Comparison of ENCODE assay signal across 15 mouse cellular contexts in genomic region chr8:70846371-70847154, GRCm38 (mm10). TPM values are rescaled to one million over a fixed set of nuclear protein-coding genes. Genes with fewer than 3 reads are reported as not detected.
DNase-seq lines count a peak whose midpoint lies in the region; ATAC-seq and TF ChIP-seq lines count a peak whose summit lies in the region.
"Had no signal": no experiment of that assay in that cellular context is flagged by ENCODE, and none has a peak within 500 bp of the region (broad histone marks: within the 10 kb centered on the region; RNA-seq: fewer than 3 reads in every experiment).

No protein-coding gene starts in this region.

- no peak overlapping the region for H3K9ac ChIP-seq in liver, adult 2 months (ENCODE audit: low read depth, low read length)
- no peak overlapping the region for H3K9ac ChIP-seq in liver, embryonic 11.5 days (ENCODE audit: low read depth, low read length)
- no peak overlapping the region for H3K9ac ChIP-seq in MEL (ENCODE audit: control insufficient read depth, low read depth, low read length, poor library complexity, severe bottlenecking)
- H3K9ac ChIP-seq: kidney, embryonic 15.5 days; lung, embryonic 15.5 days; midbrain, embryonic 12.5 days; neural tube, embryonic 15.5 days had no signal

- TF ChIP-seq RAD21 in MEL (IDR thresholded peaks at IDR 0.05; ENCODE audit: low read depth, low read length), result no peak; the same call in 1 of the 2 replicates

- H3K27me3 ChIP-seq in liver, adult 2 months (ENCODE audit: control insufficient read depth, insufficient read depth, low read length), result no peaks in the 10 kb centered on the region
- H3K27me3 ChIP-seq in liver, embryonic 11.5 days (replicated peaks; ENCODE audit: control insufficient read depth, insufficient read depth, low read length), result peaks cover 16% of the 10 kb centered on the region
- H3K27me3 ChIP-seq in MEL (ENCODE audit: control insufficient read depth in 1 of 2, insufficient read depth in 2 of 2, low read length in 2 of 2), result no peaks in the 10 kb centered on the region
- H3K27me3 ChIP-seq in splenic B cell, adult 2 months (ENCODE audit: control insufficient read depth, insufficient read depth, low read length, poor library complexity, severe bottlenecking), result no peaks in the 10 kb centered on the region
- H3K27me3 ChIP-seq: midbrain, embryonic 12.5 days; neural tube, embryonic 15.5 days had no signal

- no peaks in the 10 kb centered on the region for H3K9me3 ChIP-seq in liver, embryonic 11.5 days (ENCODE audit: control insufficient read depth, low read length)
- no peaks in the 10 kb centered on the region for H3K9me3 ChIP-seq in MEL (replicated peaks; ENCODE audit: insufficient read depth, low read length)
- H3K9me3 ChIP-seq: kidney, embryonic 15.5 days; lung, embryonic 15.5 days; midbrain, embryonic 12.5 days; neural tube, embryonic 15.5 days had no signal

- H3K4me1 ChIP-seq in liver, adult 2 months (ENCODE audit: control insufficient read depth, insufficient read depth, low read length), result no peaks in the 10 kb centered on the region
- peaks cover 23% of the 10 kb centered on the region for H3K4me1 ChIP-seq in liver, embryonic 11.5 days (replicated peaks; ENCODE audit: control insufficient read depth, insufficient read depth, low read length)
- peaks cover 0 to 6% of the 10 kb centered on the region in 2 experiments; a peak in 3 of 4 replicates for H3K4me1 ChIP-seq in MEL (ENCODE audit: control insufficient read depth in 1 of 2, insufficient read depth in 2 of 2, low read length in 2 of 2)
- H3K4me1 ChIP-seq: lung, embryonic 15.5 days had no signal

- peak; percentile 44 for TF ChIP-seq CTCF in gastrocnemius, adult 2 months (IDR thresholded peaks at IDR 0.05)
- TF ChIP-seq CTCF in liver, adult 2 months (IDR thresholded peaks at IDR 0.05; ENCODE audit: low read depth, low read length), result peak; percentile 24; the same call in 1 of the 2 replicates
- TF ChIP-seq CTCF in MEL (IDR thresholded peaks at IDR 0.05 in 2 of 3, conservative IDR thresholded peaks at IDR 0.05 in 1 of 3; ENCODE audit: control insufficient read depth in 1 of 3, insufficient read depth in 1 of 3, low read depth in 2 of 3, low read length in 3 of 3, poor library complexity in 1 of 3, severe bottlenecking in 1 of 3), result peak in 2 of 3 experiments; percentile 26 to 45; a peak in 4 of 6 replicates

- H3K36me3 ChIP-seq in liver, adult 2 months (ENCODE audit: control insufficient read depth, insufficient read depth, low read length), result no peaks in the 10 kb centered on the region
- H3K36me3 ChIP-seq in liver, embryonic 11.5 days (ENCODE audit: control insufficient read depth, insufficient read depth, low read length), result no peaks in the 10 kb centered on the region
- peaks cover 0 to 2% of the 10 kb centered on the region in 2 experiments; a peak in 1 of 4 replicates for H3K36me3 ChIP-seq in MEL (ENCODE audit: control insufficient read depth in 1 of 2, insufficient read depth in 2 of 2, low read length in 2 of 2)
- no peaks in the 10 kb centered on the region for H3K36me3 ChIP-seq in splenic B cell, adult 2 months (ENCODE audit: control insufficient read depth, insufficient read depth, low read length, poor library complexity, severe bottlenecking)
- H3K36me3 ChIP-seq: kidney, embryonic 15.5 days; lung, embryonic 15.5 days had no signal

- no peak overlapping the region for H3K4me2 ChIP-seq in liver, embryonic 11.5 days
- H3K4me2 ChIP-seq: kidney, embryonic 15.5 days; lung, embryonic 15.5 days; midbrain, embryonic 12.5 days; neural tube, embryonic 15.5 days had no signal

- no peak for DNase-seq in gastrocnemius, adult 2 months
- no peak for DNase-seq in gastrocnemius, adult 8-10 months (ENCODE audit: low spot score in 2 of 2)
- no peak for DNase-seq in liver, adult 2 months (ENCODE audit: extremely low read depth, low read depth, low spot score)
- DNase-seq in liver, embryonic 11.5 days (ENCODE audit: low spot score), result no peak
- no peak for DNase-seq in MEL (ENCODE audit: low read depth, low spot score)
- DNase-seq in splenic B cell, adult 2 months (ENCODE audit: low read depth, low spot score), result peak; percentile 72
- no peak for DNase-seq in adrenal gland, postnatal 4 days (ENCODE audit: low spot score in 2 of 2)
- DNase-seq in c-Kit-positive CD71-positive TER-119-positive erythroid progenitor cells, embryonic 14.5 days (ENCODE audit: low spot score), result no peak
- DNase-seq: gastrocnemius, postnatal 14 days; heart, postnatal 14 days had no signal

- intact Hi-C loops in gastrocnemius, adult 2 months (cut with DNase I), result no loop called here

- TF ChIP-seq POLR2A in liver, adult 2 months (IDR thresholded peaks at IDR 0.05; ENCODE audit: extremely low read depth, insufficient read depth, low read length), result no peak
- TF ChIP-seq POLR2A in MEL (IDR thresholded peaks at IDR 0.05; ENCODE audit: control insufficient read depth in 1 of 2, insufficient read depth in 1 of 2, low read depth in 1 of 2, low read length in 2 of 2, poor library complexity in 1 of 2), result no peak

- WGBS in liver, adult 2 months, result 67% methylated on average over 15 of the region's 15 CpGs
- 50% methylated on average over 15 of the region's 15 CpGs for WGBS in liver, embryonic 11.5 days

- no peak for TF ChIP-seq EP300 in MEL (IDR thresholded peaks at IDR 0.05; ENCODE audit: low read depth in 1 of 2, low read length in 2 of 2)

- no peak overlapping the region for H3K4me3 ChIP-seq in gastrocnemius, adult 2 months
- H3K4me3 ChIP-seq in liver, adult 2 months (ENCODE audit: insufficient read depth, low read depth, low read length), result no peak overlapping the region
- no peak overlapping the region for H3K4me3 ChIP-seq in liver, embryonic 11.5 days (ENCODE audit: low read depth, low read length)
- H3K4me3 ChIP-seq in MEL (ENCODE audit: control insufficient read depth in 1 of 2, insufficient read depth in 1 of 2, low read depth in 2 of 2, low read length in 2 of 2), result no peak overlapping the region
- H3K4me3 ChIP-seq: erythroblast, embryonic 14.5 days; kidney, embryonic 15.5 days; lung, embryonic 15.5 days; midbrain, embryonic 12.5 days; neural tube, embryonic 15.5 days had no signal

- no peaks in the 10 kb centered on the region for H3K79me2 ChIP-seq in liver, adult 2 months (ENCODE audit: control insufficient read depth, insufficient read depth, low read length)
- H3K79me2 ChIP-seq in MEL (ENCODE audit: control insufficient read depth, insufficient read depth, low read length, poor library complexity), result no peaks in the 10 kb centered on the region

- H3K27ac ChIP-seq in gastrocnemius, adult 2 months, result no peak overlapping the region
- H3K27ac ChIP-seq in liver, adult 2 months (replicated peaks; ENCODE audit: insufficient read depth, low read depth, low read length), result no peak overlapping the region
- no peak overlapping the region for H3K27ac ChIP-seq in liver, embryonic 11.5 days (ENCODE audit: low read depth, low read length)
- H3K27ac ChIP-seq in MEL (ENCODE audit: control insufficient read depth, low read depth, low read length), result no peak overlapping the region
- H3K27ac ChIP-seq: kidney, embryonic 15.5 days; lung, embryonic 15.5 days; midbrain, embryonic 12.5 days; neural tube, embryonic 15.5 days had no signal

- no peak for ATAC-seq in liver, embryonic 11.5 days (replicated peaks; ENCODE audit: low FRiP score)

RNA-seq across cellular contexts. Expression of gene Arrdc2, which starts 7.0 kb away (rescaled TPM):
- 100 to 1,000 TPM in 1 of 2 experiments, 10 to 100 TPM in 1; 66.5 to 182 TPM for total RNA-seq in gastrocnemius, adult 2 months (2021)
- 100 to 1,000 TPM in 1 of 4 experiments, 10 to 100 TPM in 3; 38.9 to 177 (median 68.9) TPM for total RNA-seq in gastrocnemius, adult 8-10 months (2022)
- total RNA-seq in liver, adult 2 months (2014; rRNA removed), result 15.6 and 33.8 TPM in 2 replicates
- polyA plus RNA-seq in liver, adult 2 months (2012; rRNA removed), result 25.7 and 29.5 TPM in 2 replicates
- polyA plus RNA-seq in liver, embryonic 11.5 days (2014; fragmentation: Nextera tagmentation; extraction: Ambion mirVana), result 13.4 and 14.5 TPM in 2 replicates
- 10.0 and 13.1 TPM in 2 replicates for total RNA-seq in MEL (2012; rRNA removed)
- 10 to 100 TPM in 1 of 2 experiments, not detected in 1; 22.5 TPM for polyA plus RNA-seq in MEL (2012; ENCODE audit: insufficient read depth in 1 of 2, insufficient read length in 2 of 2, low read depth in 1 of 2, low replicate concordance in 2 of 2, missing spikeins in 1 of 2)
- total RNA-seq in adrenal gland, postnatal 4 days (2021), result 10 to 100 TPM; 14.6 to 15.7 TPM

RNA-seq across cellular contexts. Expression of gene Kcnn1, which starts 16.5 kb away (rescaled TPM):
- total RNA-seq in gastrocnemius, adult 2 months (2021), result 10 to 100 TPM; 18.1 to 21.5 TPM
- total RNA-seq in gastrocnemius, adult 8-10 months (2022), result 10 to 100 TPM; 18.0 to 21.5 (median 20.5) TPM
- 6.2 and 6.4 TPM in 2 replicates for total RNA-seq in liver, adult 2 months (2014; rRNA removed)
- polyA plus RNA-seq in liver, adult 2 months (2012; rRNA removed), result 8.4 and 10.6 TPM in 2 replicates
- polyA plus RNA-seq in liver, embryonic 11.5 days (2014; fragmentation: Nextera tagmentation; extraction: Ambion mirVana), result 0.47 and 0.73 TPM in 2 replicates
- total RNA-seq in MEL (2012; rRNA removed), result 7.3 and 8.9 TPM in 2 replicates
- polyA plus RNA-seq in MEL (2012; ENCODE audit: insufficient read depth in 1 of 2, insufficient read length in 2 of 2, low read depth in 1 of 2, low replicate concordance in 2 of 2, missing spikeins in 1 of 2), result 10 to 100 TPM in 1 of 2 experiments, not detected in 1; 10.7 TPM
- 1 to 10 TPM; 1.4 to 2.1 TPM for total RNA-seq in adrenal gland, postnatal 4 days (2021)

RNA-seq across cellular contexts. Expression of gene Ccdc124, which starts 27.2 kb away (rescaled TPM):
- total RNA-seq in gastrocnemius, adult 2 months (2021), result 10 to 100 TPM; 65.6 to 73.1 TPM
- 10 to 100 TPM; 61.7 to 77.8 (median 67.5) TPM for total RNA-seq in gastrocnemius, adult 8-10 months (2022)
- total RNA-seq in liver, adult 2 months (2014; rRNA removed), result 17.2 and 22.1 TPM in 2 replicates
- 34.0 and 34.4 TPM in 2 replicates for polyA plus RNA-seq in liver, adult 2 months (2012; rRNA removed)
- 110 and 112 TPM in 2 replicates for polyA plus RNA-seq in liver, embryonic 11.5 days (2014; fragmentation: Nextera tagmentation; extraction: Ambion mirVana)
- total RNA-seq in MEL (2012; rRNA removed), result 47.5 and 47.6 TPM in 2 replicates
- polyA plus RNA-seq in MEL (2012; ENCODE audit: insufficient read depth in 1 of 2, insufficient read length in 2 of 2, low read depth in 1 of 2, low replicate concordance in 2 of 2, missing spikeins in 1 of 2), result 10 to 100 TPM in 1 of 2 experiments, not detected in 1; 87.1 TPM
- total RNA-seq in adrenal gland, postnatal 4 days (2021), result 10 to 100 TPM; 36.8 to 38.6 TPM

RNA-seq across cellular contexts. Expression of gene Il12rb1, which starts 38.3 kb away (rescaled TPM):
- not detected for total RNA-seq in gastrocnemius, adult 2 months (2021)
- total RNA-seq in gastrocnemius, adult 8-10 months (2022), result not detected
- 0.37 and 0.40 TPM in 2 replicates for total RNA-seq in liver, adult 2 months (2014; rRNA removed)
- 0.34 and 0.60 TPM in 2 replicates for polyA plus RNA-seq in liver, adult 2 months (2012; rRNA removed)
- 0.10 and 0.25 TPM in 2 replicates for polyA plus RNA-seq in liver, embryonic 11.5 days (2014; fragmentation: Nextera tagmentation; extraction: Ambion mirVana)
- 1.2 and 1.4 TPM in 2 replicates for total RNA-seq in MEL (2012; rRNA removed)
- polyA plus RNA-seq in MEL (2012; ENCODE audit: insufficient read depth in 1 of 2, insufficient read length in 2 of 2, low read depth in 1 of 2, low replicate concordance in 2 of 2, missing spikeins in 1 of 2), result 1 to 10 TPM in 1 of 2 experiments, not detected in 1; 2.2 TPM
- total RNA-seq in adrenal gland, postnatal 4 days (2021), result under 1 TPM; 0.22 to 0.37 TPM

RNA-seq across cellular contexts. Expression of gene Mast3, which starts 41.7 kb away (rescaled TPM):
- 1 to 10 TPM; 2.7 to 3.6 TPM for total RNA-seq in gastrocnemius, adult 2 months (2021)
- 1 to 10 TPM; 1.7 to 4.5 (median 2.4) TPM for total RNA-seq in gastrocnemius, adult 8-10 months (2022)
- 14.8 and 16.7 TPM in 2 replicates for total RNA-seq in liver, adult 2 months (2014; rRNA removed)
- polyA plus RNA-seq in liver, adult 2 months (2012; rRNA removed), result 21.2 and 29.0 TPM in 2 replicates
- polyA plus RNA-seq in liver, embryonic 11.5 days (2014; fragmentation: Nextera tagmentation; extraction: Ambion mirVana), result 18.2 and 19.3 TPM in 2 replicates
- 10.4 and 13.5 TPM in 2 replicates for total RNA-seq in MEL (2012; rRNA removed)
- polyA plus RNA-seq in MEL (2012; ENCODE audit: insufficient read depth in 1 of 2, insufficient read length in 2 of 2, low read depth in 1 of 2, low replicate concordance in 2 of 2, missing spikeins in 1 of 2), result 10 to 100 TPM in 1 of 2 experiments, not detected in 1; 54.7 TPM
- total RNA-seq in adrenal gland, postnatal 4 days (2021), result 10 to 100 TPM; 34.5 to 40.9 TPM
